Mouse (Mus musculus) bone marrow macrophage, adult 2 months (primary cell): ENCODE results near the gene Gm29609. TPM values are rescaled to one million over a fixed set of nuclear protein-coding genes. Genes with fewer than 3 reads are reported as not detected.
"Not testable (repeated sequence)": the region's sequence is repeated elsewhere in the genome, so short reads cannot be mapped to it uniquely, and the experiment has no call there.

Experiments used
- H3K27ac ChIP-seq: 2 replicates; pipeline ENCODE4 v1.5.1; 2012; ENCODE audit warnings: low read depth, low read length; ENCODE audit not compliant: insufficient read depth
- H3K4me1 ChIP-seq: 2 replicates; pipeline ENCODE4 v1.6.1; 2012; ENCODE audit warnings: low read length; ENCODE audit not compliant: control insufficient read depth, insufficient read depth
- H3K4me3 ChIP-seq: 2 replicates; pipeline ENCODE4 v1.5.1; 2012; ENCODE audit warnings: mild to moderate bottlenecking, low read length, moderate library complexity; ENCODE audit not compliant: insufficient read depth
- CTCF ChIP-seq: IDR thresholded peaks from 2 replicates; pipeline ENCODE4 v1.5.1; 2012; ENCODE audit warnings: low read depth, mild to moderate bottlenecking, low read length, moderate library complexity
- POLR2A ChIP-seq: IDR thresholded peaks from 2 replicates; pipeline ENCODE4 v1.6.1; 2012; ENCODE audit warnings: mild to moderate bottlenecking, low read depth, low read length, borderline replicate concordance
- polyA plus RNA-seq: library from polyadenylated mRNA; stranded (reverse); fragments of >200 nt; gene quantifications from 2 replicates; pipeline ENCODE4 v1.2.4, GENCODE M21; 2012; ENCODE audit not compliant: missing spikeins, insufficient read depth, insufficient read length

Gene Gm29609
- polyA plus RNA-seq, result 0.93 and 2.7 TPM in 2 replicates

DNA sequence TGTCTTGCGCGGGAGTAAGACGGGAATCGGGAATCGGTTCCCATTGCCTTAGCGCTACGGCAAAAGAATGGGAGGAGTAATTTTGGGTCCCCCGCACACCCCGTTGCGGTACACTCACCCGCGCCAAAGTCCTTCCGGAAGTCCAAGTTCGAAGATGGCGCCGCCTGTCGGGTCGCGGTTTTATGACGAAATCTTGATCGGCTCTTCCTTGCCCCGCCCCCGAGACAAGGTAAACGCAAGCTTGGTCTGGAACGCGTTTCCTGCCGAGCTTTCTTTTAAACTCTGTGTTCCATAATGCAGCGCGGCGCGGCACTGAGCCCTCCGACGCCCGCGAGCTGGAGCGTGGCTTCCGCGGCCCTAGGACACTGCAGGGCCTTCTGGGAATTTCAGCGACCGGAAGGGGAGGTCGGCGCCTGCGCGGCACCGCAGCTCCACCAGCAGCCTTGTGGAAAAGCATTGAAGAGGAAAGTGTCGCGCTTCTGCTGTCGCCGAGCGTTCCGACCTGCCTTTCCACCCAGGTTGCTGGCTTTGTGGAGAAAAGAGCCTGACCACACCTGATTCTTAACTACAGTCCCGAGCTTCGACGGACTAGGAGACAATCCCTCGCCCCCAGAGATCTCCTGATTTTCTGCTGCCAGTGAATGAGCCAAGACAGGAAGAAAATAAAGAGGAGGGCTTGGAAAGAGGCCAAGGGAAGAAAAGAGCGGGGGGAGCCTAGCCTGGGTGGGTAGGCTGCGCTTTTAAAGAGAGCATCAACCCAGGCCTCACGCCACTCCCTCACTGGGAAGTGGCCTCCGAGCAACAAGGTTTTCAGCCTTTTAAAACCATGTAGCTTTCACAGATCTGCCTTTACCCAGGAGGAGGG, at the start of gene Gm29609, which contains the start of gene Gtf3c2:
TSS of gene Gm29609 (minus strand) at position 146 of the 865 bp plus-strand sequence.
TSS of gene Gtf3c2 (minus strand) at position 379 of the 865 bp plus-strand sequence.
- TF ChIP-seq POLR2A, result no peak
- TF ChIP-seq CTCF, result no peak
- Histone ChIP-seq H3K4me1 (peaks cover 15% of the 10 kb centered on the region), H3K27ac (peak within 1 kb of the TSS; percentile 96), H3K4me3 (peak within 1 kb of the TSS; percentile 73)

DNA sequence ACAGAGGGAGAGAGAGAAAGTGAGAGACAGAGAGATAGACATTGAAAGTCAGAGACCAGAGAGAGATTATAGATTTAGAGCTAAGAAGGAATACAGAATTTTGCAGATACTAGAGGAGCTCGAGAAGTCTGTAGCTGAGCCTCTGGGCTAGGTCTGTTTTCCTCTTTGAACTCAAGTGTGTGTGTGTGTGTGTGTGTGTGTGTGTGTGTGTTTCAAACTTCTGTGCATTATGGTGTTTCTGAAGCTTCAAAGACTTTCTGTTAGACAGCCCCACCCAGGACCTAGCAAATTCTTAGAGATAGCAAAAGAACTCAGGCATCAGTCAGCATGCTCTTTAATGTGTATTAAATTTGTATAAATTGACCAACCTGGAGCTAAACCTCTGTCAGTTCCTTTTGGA, 46.9 kb upstream of the Gm29609 start:
- TF ChIP-seq POLR2A (no peak), CTCF (no peak)
- H3K4me3 ChIP-seq, result no peak overlapping the region

GRCm38 (mm10) chr5:31222696-31223095, 43.0 kb upstream of the Gm29609 start:
- Histone ChIP-seq H3K4me1 (peaks cover 2% of the 10 kb centered on the region; the same call in 1 of the 2 replicates), H3K27ac (no peak overlapping the region), H3K4me3 (no peak overlapping the region)
- TF ChIP-seq POLR2A (no peak), CTCF (no peak)

More for the DNA sequence above, 46.9 kb upstream of the Gm29609 start:
- no peak overlapping the region for H3K27ac ChIP-seq
- H3K4me1 ChIP-seq, result peaks cover 12% of the 10 kb centered on the region

- peak overlapping the region; percentile 84 for H3K4me3 ChIP-seq
- H3K27ac ChIP-seq, result peak overlapping the region; percentile 82
- H3K4me1 ChIP-seq, result peaks cover 6% of the 10 kb centered on the region
- TF ChIP-seq CTCF, result peak; percentile 31; the same call in 1 of the 2 replicates
- TF ChIP-seq POLR2A, result no peak
These were observed 41.7 kb upstream of the Gm29609 start for GRCm38 (mm10) chr5:31221304-31221945.

- TF ChIP-seq CTCF, result no peak
- peak; percentile 70; the same call in 1 of the 2 replicates for TF ChIP-seq POLR2A
- Histone ChIP-seq H3K27ac (peak within 1 kb of the TSS; percentile 82), H3K4me1 (peaks cover 6% of the 10 kb centered on the region), H3K4me3 (peak within 1 kb of the TSS; percentile 98)
These were observed 41.0 kb upstream of the Gm29609 start, which contains the start of gene Ppm1g for GRCm38 (mm10) chr5:31220448-31221303. Gene Ppm1g, minus strand, starts transcription at chr5:31220687.

DNA sequence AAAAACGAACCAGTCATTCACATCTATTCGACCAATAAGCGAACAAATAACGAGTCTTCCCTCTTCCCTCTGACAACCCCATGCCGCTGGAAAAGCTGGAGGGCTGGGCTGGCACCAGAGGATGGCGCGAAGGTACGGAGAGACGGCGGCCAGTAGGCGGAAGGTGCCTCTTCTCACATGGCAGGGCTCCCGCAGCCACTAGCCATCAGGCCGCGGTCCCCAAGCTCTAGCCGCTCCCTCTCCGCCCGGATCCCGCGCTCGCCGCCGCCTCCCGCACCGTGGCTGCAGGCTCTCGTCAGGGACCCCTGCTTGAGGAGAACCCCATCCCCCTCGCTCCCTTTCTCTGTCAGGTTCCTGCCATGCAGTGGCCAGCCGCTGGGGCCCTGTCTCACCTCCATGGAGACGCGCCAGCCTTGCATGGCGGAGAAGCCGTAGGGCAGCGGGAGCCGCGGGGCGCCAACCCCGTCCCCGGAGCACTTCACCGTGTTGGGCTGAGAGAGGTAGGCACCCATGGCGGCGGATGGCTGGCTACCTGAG, 40.3 kb upstream of the Gm29609 start:
- Histone ChIP-seq H3K27ac (peak overlapping the region; percentile 73), H3K4me3 (peak overlapping the region; percentile 98), H3K4me1 (peaks cover 6% of the 10 kb centered on the region)
- TF ChIP-seq POLR2A (no peak), CTCF (0 out of 2 replicates have a peak, but pooled peaks have one; percentile 5)

GRCm38 (mm10) chr5:31219474-31219873, 39.8 kb upstream of the Gm29609 start:
- Histone ChIP-seq H3K4me1 (peaks cover 9% of the 10 kb centered on the region), H3K4me3 (peak overlapping the region; percentile 98), H3K27ac (peak overlapping the region; percentile 73)
- no peak for TF ChIP-seq CTCF
- no peak for TF ChIP-seq POLR2A

- H3K4me1 ChIP-seq, result peaks cover 9% of the 10 kb centered on the region
- peak overlapping the region; percentile 18 for H3K4me3 ChIP-seq
- H3K27ac ChIP-seq, result no peak overlapping the region
- TF ChIP-seq POLR2A, result no peak
- no peak for TF ChIP-seq CTCF
These were observed 39.4 kb upstream of the Gm29609 start for GRCm38 (mm10) chr5:31219070-31219469.

DNA sequence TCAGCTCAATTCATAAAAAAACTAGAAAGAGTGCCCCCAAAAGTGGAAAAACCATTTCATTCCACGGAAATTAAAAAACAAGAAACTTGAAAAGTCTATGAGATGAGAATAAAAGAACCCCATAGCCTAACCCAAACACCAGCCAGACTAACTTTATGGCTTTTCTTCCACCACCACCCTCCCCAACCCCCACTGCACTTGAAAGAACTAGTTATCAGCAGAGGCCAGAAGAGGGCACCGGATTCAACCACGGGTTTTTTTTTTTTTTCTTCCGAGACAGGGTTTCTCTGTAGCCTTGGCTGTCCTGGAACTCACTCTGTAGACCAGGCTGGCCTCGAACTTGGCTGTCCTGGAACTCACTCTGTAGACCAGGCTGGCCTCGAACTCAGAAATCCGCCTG, 38.6 kb upstream of the Gm29609 start:
- H3K4me1 ChIP-seq, result peaks cover 9% of the 10 kb centered on the region
- H3K4me3 ChIP-seq, result no peak overlapping the region
- TF ChIP-seq POLR2A (no peak), CTCF (no peak)
- no peak overlapping the region for H3K27ac ChIP-seq

DNA sequence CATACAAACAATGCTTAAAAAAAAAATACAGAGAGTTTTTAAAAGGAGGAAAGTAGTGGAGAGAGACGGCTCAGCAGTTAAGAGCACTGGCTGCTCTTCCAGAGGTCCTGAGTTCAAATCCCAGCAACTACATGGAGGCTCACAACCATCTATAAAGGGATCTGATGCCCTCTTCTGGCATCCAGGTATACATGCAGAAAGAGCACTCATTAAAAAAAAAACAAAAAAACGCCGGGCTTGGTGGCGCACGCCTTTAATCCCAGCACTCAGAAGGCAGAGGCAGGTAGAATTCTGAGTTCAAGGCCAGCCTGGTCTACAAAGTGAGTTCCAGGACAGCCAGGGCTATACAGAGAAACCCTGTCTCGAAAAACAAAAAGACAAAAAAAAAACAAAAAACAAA, 36.8 kb upstream of the Gm29609 start:
- peaks cover 12% of the 10 kb centered on the region for H3K4me1 ChIP-seq
- not testable (repeated sequence) for H3K27ac ChIP-seq, H3K4me3 ChIP-seq
